Mouse (Mus musculus) ES-E14 (cell line): ENCODE results near the gene Dek. TPM values are rescaled to one million over a fixed set of nuclear protein-coding genes. Genes with fewer than 3 reads are reported as not detected.

ENCODE experiments used
- DNase-seq: peaks from one replicate; pipeline ENCODE4 v3.0.0-alpha.2; 2013; ENCODE audit warnings: low read depth, low spot score
- H3K27ac ChIP-seq: 2 replicates; pipeline ENCODE4 v1.5.1; 2012; ENCODE audit warnings: low read depth, mild to moderate bottlenecking, low read length, moderate library complexity, mixed read lengths; ENCODE audit not compliant: poor library complexity, insufficient read depth, severe bottlenecking
- H3K36me3 ChIP-seq: 2 replicates; pipeline ENCODE4 v1.6.1; 2012; ENCODE audit warnings: mild to moderate bottlenecking, low read length, moderate library complexity, mixed read lengths; ENCODE audit not compliant: control insufficient read depth, poor library complexity, insufficient read depth, severe bottlenecking
- H3K4me1 ChIP-seq, 2 experiments: fragments of 150-350 bp in 1 of 2; sonication (generic) in 1 of 2; 2 replicates each; pipeline ENCODE4 v1.6.1; 2012; ENCODE audit warnings: low read length in 2 of 2, mild to moderate bottlenecking in 1 of 2, mixed read lengths in 1 of 2; ENCODE audit not compliant: control insufficient read depth in 2 of 2, insufficient read depth in 2 of 2, poor library complexity in 1 of 2
- H3K4me3 ChIP-seq, 2 experiments: fragments of 150-350 bp in 1 of 2; sonication (generic) in 1 of 2; 2 replicates each; pipeline ENCODE4 v1.5.1; 2012; ENCODE audit warnings: low read length in 2 of 2, low read depth in 1 of 2, mild to moderate bottlenecking in 1 of 2, mixed read lengths in 1 of 2; ENCODE audit not compliant: insufficient read depth in 1 of 2, poor library complexity in 1 of 2, severe bottlenecking in 1 of 2
- H3K9ac ChIP-seq: 2 replicates; pipeline ENCODE4 v1.6.1; 2012; ENCODE audit warnings: low read depth, mild to moderate bottlenecking, low read length, mixed read lengths; ENCODE audit not compliant: poor library complexity, insufficient read depth, severe bottlenecking
- H3K9me3 ChIP-seq: fragments of 150-350 bp; sonication (generic); 2 replicates; pipeline ENCODE4 v1.6.1; 2012; ENCODE audit warnings: low read depth, mild to moderate bottlenecking, low read length; ENCODE audit not compliant: control insufficient read depth, insufficient read depth
- CHD2 ChIP-seq: IDR thresholded peaks from 2 replicates; pipeline ENCODE4 v1.6.1; 2014; ENCODE audit warnings: mild to moderate bottlenecking, low read depth, low read length, inconsistent platforms
- HCFC1 ChIP-seq: IDR thresholded peaks from 2 replicates; pipeline ENCODE4 v1.6.1; 2012; ENCODE audit warnings: low read length, inconsistent platforms, borderline replicate concordance; ENCODE audit not compliant: insufficient read depth
- MAFK ChIP-seq: IDR thresholded peaks from 2 replicates; pipeline ENCODE4 v1.6.1; 2014; ENCODE audit warnings: mild to moderate bottlenecking, low read depth, low read length, inconsistent platforms; ENCODE audit not compliant: insufficient read depth
- ZC3H11A ChIP-seq: IDR thresholded peaks from 2 replicates; pipeline ENCODE4 v1.6.1; 2012; ENCODE audit warnings: low read depth, mild to moderate bottlenecking, inconsistent platforms, low read length, borderline replicate concordance
- ZNF384 ChIP-seq: IDR thresholded peaks from 2 replicates; pipeline ENCODE4 v1.6.1; 2012; ENCODE audit warnings: low read depth, low read length, inconsistent platforms
- in situ Hi-C, 2 experiments: fragments of 600-800 bp; cut with MboI; formaldehyde crosslinking; loops; one replicate each; pipeline ENCODE4 v1.15.1; 2025; ENCODE audit warnings: low sequenced_read_pairs in 2 of 2, inconsistent platforms in 1 of 2; ENCODE audit not compliant: unreplicated experiment in 2 of 2
- total RNA-seq: library from RNA; depleted of rRNA; stranded (reverse); fragments of 300-350 nt; gene quantifications from 2 replicates; pipeline ENCODE4 v1.2.3, GENCODE M21; 2012

Dek gene
- total RNA-seq, 1 experiment, result 120 TPM

DNA sequence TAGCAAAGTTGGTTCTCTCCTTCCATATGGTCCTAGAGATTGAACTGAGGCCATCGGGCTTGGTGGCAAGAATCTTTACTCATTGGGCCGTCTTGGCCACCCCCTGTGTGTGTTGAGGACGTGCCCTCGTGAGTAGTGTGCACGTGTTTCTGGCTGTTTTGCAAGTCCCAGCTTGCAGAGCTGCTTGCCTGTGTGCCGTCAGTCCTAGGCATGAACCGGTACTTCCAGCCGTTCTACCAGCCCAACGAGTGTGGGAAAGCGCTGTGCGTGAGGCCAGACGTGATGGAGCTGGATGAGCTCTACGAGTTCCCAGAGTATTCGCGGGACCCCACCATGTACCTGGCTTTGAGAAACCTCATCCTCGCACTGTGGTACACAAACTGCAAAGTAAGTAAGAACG, 43.2 kb downstream of the Dek start:
- in situ Hi-C loops, result no loop called here
- peaks cover 11% of the 10 kb centered on the region; the same call in 1 of the 2 replicates for H3K36me3 ChIP-seq

GRCm38 (mm10) chr13:47056781-47057180, 49.2 kb downstream of the Dek start:
- H3K27ac ChIP-seq, result no peak overlapping the region
- H3K4me1 ChIP-seq, result peaks cover 0 to 2% of the 10 kb centered on the region in 2 experiments; a peak in 1 of 4 replicates
- no peaks in the 10 kb centered on the region for H3K9me3 ChIP-seq
- H3K9ac ChIP-seq, result no peak overlapping the region
- H3K4me3 ChIP-seq, result no peak overlapping the region
- in situ Hi-C loops, result no loop called here
- no peak for DNase-seq
- H3K36me3 ChIP-seq, result peaks cover 5% of the 10 kb centered on the region; the same call in 1 of the 2 replicates
- no peak for TF ChIP-seq HCFC1
- no peak for TF ChIP-seq CHD2
- no peak for TF ChIP-seq MAFK
- no peak for TF ChIP-seq ZNF384
- TF ChIP-seq ZC3H11A, result no peak

More for the DNA sequence above, 43.2 kb downstream of the Dek start:
- TF ChIP-seq HCFC1 (no peak), ZC3H11A (no peak), MAFK (no peak), ZNF384 (no peak), CHD2 (no peak)
- H3K4me1 ChIP-seq, result no peaks in the 10 kb centered on the region
- no peak for DNase-seq
- no peak overlapping the region for H3K4me3 ChIP-seq
- H3K9ac ChIP-seq, result no peak overlapping the region
- no peaks in the 10 kb centered on the region for H3K9me3 ChIP-seq
- H3K27ac ChIP-seq, result no peak overlapping the region

DNA sequence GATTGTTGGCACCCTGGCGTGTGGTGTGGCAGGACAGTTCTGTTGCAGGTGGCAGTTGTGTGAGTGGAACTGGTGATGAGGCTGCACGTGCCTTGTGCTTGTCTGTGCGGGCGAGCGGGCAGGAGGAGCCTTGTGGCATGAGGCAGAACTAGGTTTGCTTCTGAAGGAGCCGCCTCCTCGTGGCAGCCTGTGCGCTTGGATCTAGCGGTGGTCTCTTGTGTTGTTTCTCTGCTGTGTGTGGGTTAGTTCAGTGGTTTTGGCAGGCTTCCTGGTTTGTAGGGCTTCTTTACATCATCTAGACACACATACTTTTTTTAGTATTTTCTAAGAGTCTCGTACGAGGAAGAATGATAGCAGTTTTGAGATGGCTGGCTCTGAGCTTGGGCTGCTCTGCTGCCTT, 49.9 kb downstream of the Dek start:
- in situ Hi-C loops, result no loop called here
- H3K36me3 ChIP-seq, result peaks cover 6% of the 10 kb centered on the region; the same call in 1 of the 2 replicates
- H3K9me3 ChIP-seq, result no peaks in the 10 kb centered on the region
- DNase-seq, result no peak
- no peak for TF ChIP-seq HCFC1
- peaks cover 0 to 2% of the 10 kb centered on the region in 2 experiments; a peak in 1 of 4 replicates for H3K4me1 ChIP-seq
- H3K4me3 ChIP-seq, result peak overlapping the region in 1 of 2 experiments; percentile 40; a peak in 3 of 4 replicates
- 0 out of 2 replicates have a peak overlapping the region, but pooled peaks have one; percentile 27 for H3K9ac ChIP-seq
- H3K27ac ChIP-seq, result no peak overlapping the region; the same call in 1 of the 2 replicates

DNA sequence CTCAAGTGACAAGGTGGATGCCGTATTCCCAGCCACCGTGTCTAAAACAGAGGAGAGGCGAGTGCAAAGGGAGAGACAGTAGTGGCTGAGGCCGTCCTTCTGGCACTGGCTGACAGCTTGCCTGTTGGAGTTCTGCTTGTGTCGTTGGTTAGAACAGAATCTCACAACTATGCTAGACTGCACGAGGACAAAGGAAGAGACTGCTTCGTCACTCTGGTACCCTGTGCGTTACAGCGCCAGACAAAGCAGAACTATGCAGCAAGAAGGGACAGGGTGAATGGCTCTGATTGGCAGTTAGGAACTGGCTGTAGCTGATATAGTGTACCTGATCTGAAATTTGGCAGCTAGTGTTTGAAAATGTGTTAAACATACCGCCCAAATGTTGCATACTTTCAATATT, 52.0 kb downstream of the Dek start:
- peaks cover 6% of the 10 kb centered on the region; the same call in 1 of the 2 replicates for H3K36me3 ChIP-seq
- H3K4me1 ChIP-seq, result peaks cover 0 to 2% of the 10 kb centered on the region in 2 experiments; a peak in 1 of 4 replicates
- H3K27ac ChIP-seq, result no peak overlapping the region
- H3K9me3 ChIP-seq, result no peaks in the 10 kb centered on the region
- DNase-seq, result no peak
- TF ChIP-seq ZNF384 (no peak), CHD2 (no peak), MAFK (no peak), HCFC1 (no peak), ZC3H11A (no peak)
- in situ Hi-C loops, result no loop called here
- H3K4me3 ChIP-seq, result no peak overlapping the region
- no peak overlapping the region for H3K9ac ChIP-seq

DNA sequence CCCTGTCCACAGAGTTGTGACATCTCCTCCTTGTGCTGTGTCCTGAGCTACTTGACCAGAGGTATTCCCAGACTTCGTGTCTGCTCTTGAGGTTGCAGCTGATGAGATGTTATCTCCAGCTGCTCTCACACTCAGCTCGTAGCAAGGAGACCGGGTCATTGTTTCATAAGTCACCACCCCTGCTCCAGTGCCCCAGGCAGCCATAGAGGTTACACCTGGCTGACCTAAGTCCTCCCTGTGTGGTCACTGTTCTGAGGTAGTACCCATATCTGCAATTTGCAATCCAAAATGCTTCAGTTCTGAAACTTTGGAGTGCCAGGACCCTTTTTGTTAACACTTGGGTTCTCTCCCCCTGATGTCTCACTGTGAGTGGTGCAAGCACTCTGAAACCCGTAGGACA, 56.0 kb downstream of the Dek start:
- Histone ChIP-seq H3K27ac (no peak overlapping the region), H3K9me3 (no peaks in the 10 kb centered on the region), H3K4me1 (0 out of 4 replicates have a peak, but pooled peaks cover 0 to 1% of the 10 kb centered on the region in 2 experiments), H3K4me3 (no peak overlapping the region), H3K9ac (no peak overlapping the region), H3K36me3 (0 out of 2 replicates have a peak, but pooled peaks cover 4% of the 10 kb centered on the region)
- in situ Hi-C loops, result no loop called here
- DNase-seq, result no peak
- TF ChIP-seq ZC3H11A (no peak), ZNF384 (no peak), CHD2 (no peak), MAFK (no peak)
